Mouse (Mus musculus) erythroblast, embryonic 14.5 days (primary cell): Measurements from ENCODE around the gene 1700018G05Rik.

Source experiments
- GATA1 ChIP-seq: IDR thresholded peaks from 2 replicates; pipeline ENCODE4 v1.6.1; 2012; ENCODE audit warnings: low read length, inconsistent platforms, mixed read lengths
- TAL1 ChIP-seq: IDR thresholded peaks from 3 replicates; pipeline ENCODE4 v1.6.1; 2012; ENCODE audit warnings: low read length, inconsistent platforms, mixed read lengths

DNA sequence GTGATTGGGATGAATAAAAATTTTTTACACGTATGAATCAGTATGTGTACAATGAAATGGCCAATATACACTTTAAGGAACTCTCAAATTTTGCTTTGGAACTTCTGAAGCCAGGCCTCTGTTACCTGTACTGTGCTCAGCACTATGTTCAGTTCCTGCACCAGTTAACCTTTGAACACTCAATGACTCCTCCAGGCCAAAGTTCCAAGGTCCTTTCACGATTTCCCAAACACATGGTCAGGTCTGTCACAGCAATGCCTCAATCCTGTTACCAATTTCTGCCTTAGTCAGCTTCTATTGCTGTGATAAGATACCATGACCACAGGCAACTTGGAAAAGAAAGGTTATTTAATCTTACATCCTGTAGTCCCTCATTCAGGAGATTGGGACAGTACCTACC is 32.4 kb downstream of the 1700018G05Rik start:
- TF ChIP-seq GATA1 (no peak), TAL1 (no peak)
